Mouse (Mus musculus): ENCODE results near the gene Apol7c.
"Not testable (repeated sequence)": the region's sequence is repeated elsewhere in the genome, so short reads cannot be mapped to it uniquely, and the experiment has no call there.

The Apol7c gene

DNA sequence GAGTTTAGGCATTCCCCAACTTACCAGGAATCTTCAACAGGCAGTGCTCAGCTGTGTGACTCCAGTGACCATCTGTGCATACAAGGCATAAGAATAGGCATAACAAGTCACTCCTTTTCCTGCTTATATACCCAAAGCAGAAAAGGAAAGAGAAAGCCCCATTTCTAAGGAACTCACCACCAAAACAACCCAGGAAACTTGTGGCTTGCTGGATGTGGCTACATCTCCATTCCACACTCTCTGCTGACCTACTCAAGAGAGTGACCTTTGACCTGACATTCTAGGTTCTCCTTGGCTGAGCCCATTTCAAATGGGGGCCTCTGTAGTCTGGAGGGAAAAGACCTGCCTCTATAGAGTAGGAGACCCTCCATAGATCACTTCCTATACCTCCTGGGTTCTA is at the start of gene Apol7c:
Gene Apol7c (minus strand): TSS at position 101 of the 400 bp plus-strand sequence.
- no peak for DNase-seq (ENCODE audit: low spot score)

DNA sequence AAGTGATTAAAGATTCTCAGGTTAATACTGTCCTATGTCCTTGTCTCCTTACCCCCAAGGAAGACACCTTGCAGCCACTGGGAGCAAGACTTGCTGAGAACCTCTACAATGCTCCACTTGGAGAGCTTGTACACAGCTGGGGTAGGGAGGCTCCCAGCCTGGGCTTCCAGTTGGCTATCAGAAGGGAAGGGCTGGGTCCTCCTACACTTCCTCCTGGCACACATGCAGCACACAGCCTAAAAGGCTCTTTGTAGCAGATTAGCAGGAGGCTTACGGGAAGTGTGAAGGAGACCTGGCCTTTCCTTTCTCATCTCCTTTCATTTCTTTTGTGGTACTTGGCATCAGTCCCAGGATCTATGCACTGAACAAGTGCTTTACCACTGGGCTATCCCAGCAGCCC is 48.6 kb upstream of the Apol7c start:
- DNase-seq (ENCODE audit: low spot score) = no peak

DNA sequence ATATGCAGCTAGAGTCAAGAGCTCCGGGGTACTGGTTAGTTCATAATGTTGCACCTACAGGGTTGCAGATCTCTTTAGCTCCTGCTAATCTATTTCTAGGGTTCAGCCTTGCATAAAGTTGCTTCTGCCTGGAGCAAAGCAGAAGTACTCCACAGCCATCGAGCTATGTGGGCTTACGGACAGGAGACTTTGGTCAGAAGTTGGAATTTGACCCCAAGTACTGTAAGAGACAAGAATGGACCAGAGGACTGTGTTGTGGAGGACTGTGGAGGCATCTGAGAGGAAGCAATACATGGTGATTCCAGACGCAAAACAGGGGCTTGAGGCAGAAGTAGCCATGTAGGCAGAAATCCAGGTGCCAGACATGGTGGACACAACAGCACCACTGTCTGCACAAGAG is 46.2 kb upstream of the Apol7c start:
- no peak for DNase-seq (ENCODE audit: low spot score)

DNA sequence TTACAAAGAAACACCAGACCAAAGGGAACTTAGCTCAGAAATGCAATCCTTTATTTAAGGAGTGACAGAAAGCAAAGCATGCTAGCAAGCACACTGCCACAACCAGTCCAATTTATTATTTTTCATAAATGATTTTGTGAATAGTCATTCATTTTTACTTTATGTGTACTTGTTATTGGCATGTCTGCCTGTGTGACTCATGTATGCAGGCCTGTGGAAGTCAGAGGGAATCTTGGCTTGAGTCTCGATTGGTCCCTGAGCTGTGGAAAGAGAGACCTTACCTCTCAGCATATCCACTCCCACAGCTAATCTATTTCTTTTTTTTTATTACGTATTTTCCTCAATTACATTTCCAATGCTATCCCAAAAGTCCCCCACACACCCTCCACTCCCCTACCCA is 45.7 kb upstream of the Apol7c start:
- DNase-seq (ENCODE audit: low spot score) = no peak

DNA sequence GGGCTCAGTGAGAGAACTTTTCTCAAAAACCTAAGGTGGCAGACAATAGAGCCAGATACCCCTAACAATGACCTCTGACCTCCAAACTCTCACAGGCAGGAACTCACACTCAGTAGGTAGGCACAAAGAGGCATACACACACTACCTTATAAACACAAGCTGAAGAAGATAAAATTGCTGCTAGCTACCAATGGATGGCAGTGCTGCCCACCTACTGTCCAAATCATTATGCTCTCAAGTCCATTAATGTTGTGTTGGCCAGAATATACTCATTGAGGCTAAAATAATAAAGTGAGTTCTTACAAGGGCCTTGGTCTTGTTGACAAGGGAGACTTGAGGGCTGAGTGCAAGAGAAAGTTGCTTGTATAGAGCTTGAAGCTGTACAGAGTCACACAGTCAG is 30.1 kb upstream of the Apol7c start:
- DNase-seq (ENCODE audit: low spot score) = no peak

DNA sequence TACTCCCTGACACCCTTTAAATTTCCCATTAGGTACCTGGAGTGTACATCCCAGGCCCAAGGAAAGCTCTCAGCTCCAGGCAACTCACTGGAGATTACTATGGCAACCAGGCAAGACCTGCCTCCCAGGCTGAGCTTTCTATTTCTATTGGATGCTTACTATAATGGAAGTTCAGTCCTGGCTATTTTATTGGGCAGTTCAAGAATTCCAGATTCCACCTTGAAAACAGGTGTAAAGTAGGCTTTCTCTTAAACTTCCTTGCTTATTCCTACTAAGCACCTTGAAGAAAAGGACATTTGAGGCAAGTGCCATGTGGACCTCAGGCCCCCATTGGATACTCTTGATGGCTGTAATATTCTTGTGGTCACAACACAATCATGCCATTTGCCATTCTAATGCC is 28.7 kb upstream of the Apol7c start, which contains the start of gene 1700025B11Rik:
Gene 1700025B11Rik (minus strand): TSS at position 101 of the 400 bp plus-strand sequence.
- DNase-seq (ENCODE audit: low spot score) = no peak

DNA sequence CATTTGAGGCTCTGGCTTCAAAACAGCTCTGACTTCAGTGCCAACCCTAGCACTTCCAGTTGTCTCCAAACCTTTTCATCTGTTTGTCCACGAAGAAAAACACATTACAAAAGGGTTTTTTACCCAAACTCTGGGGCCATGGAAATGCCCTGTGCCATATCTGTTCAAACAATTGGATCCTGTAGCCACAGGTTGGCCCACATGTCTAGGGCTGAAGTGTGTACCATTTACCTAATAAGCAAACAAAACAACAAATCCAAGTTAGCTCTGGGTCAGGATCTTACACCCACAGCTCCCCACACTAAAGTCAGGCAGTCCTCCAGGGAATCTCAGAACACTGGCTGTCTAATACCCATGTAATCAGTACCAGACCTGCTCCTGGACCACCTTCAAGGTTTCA is 6.1 kb upstream of the Apol7c start:
- DNase-seq (ENCODE audit: low spot score) = not testable (repeated sequence)

DNA sequence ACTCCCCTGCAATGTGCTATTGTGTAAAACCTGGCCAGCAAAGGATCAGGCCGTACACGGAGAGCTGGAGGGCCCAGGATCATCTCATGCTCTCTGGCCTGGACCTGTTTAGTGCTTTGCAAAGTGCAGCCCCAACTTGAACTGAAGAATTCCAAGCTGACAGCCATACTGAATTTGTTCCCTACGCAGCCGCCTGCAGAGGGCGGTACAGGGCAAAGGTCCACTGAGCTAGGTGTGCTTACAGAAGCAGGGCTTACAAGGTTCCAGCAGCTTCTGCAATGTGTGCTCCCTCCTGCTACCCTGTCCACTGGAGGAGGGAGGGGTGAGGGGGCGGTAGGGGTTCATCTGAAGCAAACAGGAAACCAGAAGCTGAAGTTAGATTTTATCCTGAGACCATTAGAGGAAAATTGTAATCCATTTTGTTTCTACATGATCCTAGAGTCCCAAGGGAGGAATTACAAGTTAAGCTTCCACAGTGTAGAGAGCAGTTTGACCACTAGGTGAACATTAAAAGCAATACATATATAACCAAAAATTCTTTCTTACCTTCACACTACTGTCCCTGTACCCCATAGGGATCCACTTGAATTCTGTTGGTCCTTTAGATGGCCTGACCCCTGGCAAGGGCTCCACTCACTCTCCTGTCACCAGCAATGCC is 9.8 kb downstream of the Apol7c start:
- DNase-seq (ENCODE audit: low spot score) = peak; percentile 2

DNA sequence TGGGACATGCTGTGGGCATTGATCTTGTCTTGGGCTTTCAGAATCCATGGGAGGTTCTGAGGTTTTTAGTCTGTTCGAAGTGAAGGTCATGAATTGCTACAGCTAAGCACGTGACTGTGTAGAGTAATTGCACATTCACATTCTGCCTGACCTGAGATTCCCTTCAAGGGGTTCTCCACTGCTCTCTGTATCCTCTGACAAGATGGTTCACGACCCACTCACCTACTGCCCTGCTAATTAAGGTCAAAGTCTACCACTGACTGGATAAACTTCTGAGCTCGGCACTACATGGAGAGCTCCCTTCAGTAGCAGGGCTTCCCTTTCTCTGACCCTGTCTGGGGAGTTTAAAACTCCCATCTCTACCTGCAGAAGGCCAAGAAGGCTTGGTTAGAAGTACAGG is 12.5 kb downstream of the Apol7c start:
- not testable (repeated sequence) for DNase-seq (ENCODE audit: low spot score)

DNA sequence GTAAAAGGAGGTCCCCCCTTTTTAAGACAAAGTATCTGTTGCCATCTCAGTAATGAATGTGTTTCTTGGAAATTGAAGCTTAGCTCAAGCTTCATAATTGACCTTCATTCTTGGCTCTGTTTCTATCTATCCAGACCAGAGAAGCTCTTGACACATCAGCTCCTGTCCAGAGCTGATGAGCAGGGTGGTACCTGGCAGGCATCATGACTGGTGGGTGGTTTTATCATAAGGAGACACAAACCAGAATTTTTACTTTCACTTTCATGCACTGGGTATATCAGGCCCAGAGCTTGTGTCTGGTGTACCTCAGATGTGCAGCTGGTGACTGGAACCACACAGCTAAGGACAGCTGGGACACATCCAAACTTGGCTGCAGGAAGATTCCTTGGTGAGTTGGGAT is 25.1 kb downstream of the Apol7c start, which contains the start of gene Apol11a:
Gene Apol11a (plus strand): TSS at position 306 of the 400 bp plus-strand sequence.
- DNase-seq (ENCODE audit: low spot score) = not testable (repeated sequence)

DNA sequence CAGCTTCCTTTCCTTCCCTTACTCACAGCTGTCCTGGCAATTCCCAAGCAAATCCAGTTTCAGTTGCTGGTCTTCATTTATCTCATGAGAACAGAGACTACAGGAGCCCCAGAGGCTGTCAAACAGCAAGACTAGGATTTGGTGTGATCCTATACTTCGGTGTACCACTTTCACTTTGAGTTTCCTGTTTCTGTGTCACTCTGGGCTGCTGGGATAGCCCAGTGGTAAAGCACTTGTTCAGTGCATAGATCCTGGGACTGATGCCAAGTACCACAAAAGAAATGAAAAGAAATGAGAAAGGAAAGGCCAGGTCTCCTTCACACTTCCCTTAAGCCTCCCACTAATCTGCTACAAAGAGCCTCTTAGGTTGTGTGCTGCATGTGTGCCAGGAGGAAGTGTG is 38.4 kb downstream of the Apol7c start:
- not testable (repeated sequence) for DNase-seq (ENCODE audit: low spot score)

DNA sequence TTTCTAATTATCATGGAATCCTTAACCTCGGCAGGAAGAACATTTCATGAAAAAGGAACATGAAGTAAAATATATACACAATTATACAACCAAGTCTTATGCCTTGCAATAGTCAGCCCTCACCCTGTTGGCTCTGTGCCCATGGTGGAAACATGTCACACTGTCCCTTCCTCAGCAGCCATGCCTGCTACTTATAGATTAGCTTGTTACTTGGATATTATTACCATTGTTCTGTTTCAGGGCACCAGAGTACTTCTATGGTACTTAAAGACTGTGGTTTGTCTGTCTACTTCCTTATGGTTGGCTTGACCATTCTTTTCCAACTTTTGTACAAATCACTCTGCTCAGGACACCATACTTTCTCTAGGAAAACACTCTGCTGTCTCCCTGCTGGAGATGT is 39.9 kb downstream of the Apol7c start:
- not testable (repeated sequence) for DNase-seq (ENCODE audit: low spot score)

DNA sequence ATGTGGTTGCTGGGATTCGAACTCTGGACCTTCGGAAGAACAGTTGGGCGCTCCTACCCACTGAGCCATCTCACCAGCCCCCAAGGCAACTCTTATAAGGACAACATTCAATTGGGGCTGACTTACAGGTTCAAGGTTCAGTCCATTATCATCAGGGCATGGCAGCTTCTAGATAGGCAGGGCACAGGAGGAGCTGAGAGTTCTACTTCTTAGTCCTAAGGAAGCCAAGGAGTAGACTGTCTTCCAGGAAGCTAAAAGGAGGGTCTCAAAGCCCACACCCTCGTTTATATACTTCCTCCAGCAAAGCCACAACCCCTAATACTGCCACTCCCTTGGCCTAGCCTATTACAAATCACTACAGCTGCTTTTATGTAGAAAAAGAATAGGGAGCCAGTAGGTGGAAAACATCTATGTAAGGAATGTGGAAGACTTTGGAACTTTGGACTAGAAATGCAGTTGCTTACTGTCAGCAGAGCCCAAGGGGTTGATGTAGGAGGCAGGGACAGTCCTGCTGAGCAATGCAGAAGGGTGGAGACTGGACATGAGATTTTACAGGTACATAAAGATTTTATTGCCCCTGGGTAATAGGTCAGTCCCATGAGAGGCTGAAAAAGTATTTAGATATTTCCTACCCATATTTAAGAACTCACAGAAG is 50.8 kb downstream of the Apol7c start:
- DNase-seq (ENCODE audit: low spot score) = no peak

DNA sequence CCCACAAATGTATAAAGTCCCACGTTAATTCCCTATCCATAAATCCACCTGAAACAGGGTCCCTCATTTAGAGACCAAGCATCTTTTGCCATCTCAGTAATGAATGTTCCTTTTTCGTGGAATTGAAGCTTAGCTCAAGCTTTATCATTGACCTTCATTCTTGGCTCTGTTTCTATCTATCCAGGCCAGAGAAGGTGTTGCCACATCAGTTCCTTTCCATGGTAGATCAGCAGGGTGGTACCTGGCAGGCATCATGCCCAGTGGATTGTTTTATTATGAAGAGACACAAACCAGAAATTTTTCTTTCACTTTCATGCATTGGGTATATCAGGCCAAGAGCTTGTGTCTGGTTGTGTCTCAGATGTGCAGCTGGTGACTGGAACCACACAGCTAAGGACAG is 56.4 kb downstream of the Apol7c start, which contains the start of gene Apol10a:
Gene Apol10a (plus strand): TSS at position 355 of the 400 bp plus-strand sequence.
- not testable (repeated sequence) for DNase-seq (ENCODE audit: low spot score)

All from spleen, adult 12 weeks (tissue).